Mouse (Mus musculus) regulatory T cell (primary cell): ENCODE data around the gene Tex9.

Experiments
- in situ Hi-C: fragments of 300-600 bp; cut with MboI, MseI; formaldehyde crosslinking; loops from one replicate; pipeline ENCODE4 v1.15.1; 2025; ENCODE audit warnings: high pct_unique_total_duplicates

Gene Tex9

DNA sequence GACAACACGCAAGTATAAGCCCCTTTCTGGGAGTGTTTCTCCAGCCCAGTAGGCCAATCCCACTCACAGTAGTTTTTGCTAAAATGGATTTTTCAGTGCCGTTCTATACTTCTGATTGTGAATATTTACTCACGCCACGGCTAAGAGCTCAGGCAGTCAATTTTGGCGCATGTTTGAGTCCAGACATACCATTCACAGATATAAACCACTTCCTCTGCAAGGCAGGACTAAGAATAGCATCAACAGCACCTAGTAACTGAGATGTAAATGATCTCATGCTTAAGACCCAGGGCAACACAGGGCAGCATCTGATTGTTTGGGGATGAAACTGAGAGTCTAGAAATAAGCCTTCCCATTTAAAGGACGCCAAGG is at the start of gene Tex9:
Tex9 (minus strand) TSS at position 19 of the 372 bp plus-strand sequence.
- in situ Hi-C loops: no loop called here

DNA sequence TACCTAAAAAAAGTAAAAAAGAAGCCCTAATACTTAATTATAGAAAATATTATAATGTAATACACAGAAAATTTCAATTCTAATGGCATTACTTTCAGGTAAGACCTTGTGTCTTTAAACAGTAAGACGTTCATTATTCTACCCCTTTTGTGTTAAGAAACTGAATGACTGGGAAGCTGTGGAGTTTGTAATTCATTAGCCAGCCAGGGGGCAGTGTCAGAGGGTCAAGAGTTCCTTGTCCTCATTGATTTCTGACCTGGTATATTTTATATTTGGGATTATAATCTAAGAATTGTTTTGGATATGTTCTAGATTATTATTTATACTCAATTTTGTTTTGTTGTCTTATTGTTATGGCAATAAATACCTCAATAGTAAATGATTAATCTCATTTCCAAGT is 45.1 kb upstream of the Tex9 start:
- in situ Hi-C loops: no loop called here

DNA sequence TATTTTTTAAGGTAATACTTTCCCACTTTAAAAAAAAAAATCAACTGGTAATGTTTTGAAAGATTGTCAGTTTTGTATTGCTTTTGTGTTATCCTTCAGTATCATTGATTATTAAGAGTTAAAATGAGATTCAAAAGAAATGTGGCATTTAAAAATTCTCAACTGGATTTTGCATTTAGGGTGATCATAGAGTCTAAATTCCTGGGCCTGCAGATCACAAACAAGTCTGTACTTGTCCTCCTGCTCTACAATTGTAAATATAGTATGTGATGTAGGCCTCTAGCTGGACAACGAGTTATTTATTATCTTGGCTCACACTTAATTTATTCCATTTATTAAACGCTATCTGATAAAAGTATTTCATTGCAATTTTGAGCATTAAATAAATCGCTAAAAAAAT is 43.4 kb upstream of the Tex9 start:
- in situ Hi-C loops: no loop called here

DNA sequence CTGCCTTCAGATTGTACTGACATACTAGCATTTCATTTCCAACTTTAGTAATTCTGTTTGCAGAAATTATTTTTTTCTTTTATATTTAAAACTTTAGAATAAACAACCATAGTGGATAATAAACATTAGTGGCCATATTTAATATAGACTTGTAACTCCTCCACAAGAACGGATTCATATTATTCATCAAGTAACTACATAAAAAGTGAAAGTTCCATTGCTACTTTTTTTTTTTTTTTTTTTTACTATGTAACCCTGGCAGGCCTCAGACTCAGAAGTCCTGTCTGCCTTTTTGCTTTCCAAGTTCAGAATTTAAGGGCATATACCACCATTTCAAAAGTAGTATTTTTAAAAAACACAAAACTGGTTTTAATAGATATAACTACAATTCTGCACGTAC is 43.0 kb upstream of the Tex9 start:
- in situ Hi-C loops: no loop called here

DNA sequence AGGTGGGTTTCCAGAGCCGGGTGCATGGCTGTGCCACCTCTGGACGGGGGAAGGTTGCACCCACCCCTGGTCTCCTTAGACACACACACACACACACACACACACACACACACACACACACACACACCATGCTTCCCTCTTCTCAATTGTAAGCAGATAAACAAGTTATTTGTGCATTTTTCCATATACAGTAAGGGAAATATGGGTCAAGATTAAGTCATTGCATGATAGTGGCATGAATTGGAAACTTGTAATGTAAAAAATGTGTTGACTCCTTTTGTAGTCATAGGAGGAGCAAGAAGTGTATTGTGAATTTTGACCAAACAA is 41.0 kb upstream of the Tex9 start:
- in situ Hi-C loops: no loop called here

DNA sequence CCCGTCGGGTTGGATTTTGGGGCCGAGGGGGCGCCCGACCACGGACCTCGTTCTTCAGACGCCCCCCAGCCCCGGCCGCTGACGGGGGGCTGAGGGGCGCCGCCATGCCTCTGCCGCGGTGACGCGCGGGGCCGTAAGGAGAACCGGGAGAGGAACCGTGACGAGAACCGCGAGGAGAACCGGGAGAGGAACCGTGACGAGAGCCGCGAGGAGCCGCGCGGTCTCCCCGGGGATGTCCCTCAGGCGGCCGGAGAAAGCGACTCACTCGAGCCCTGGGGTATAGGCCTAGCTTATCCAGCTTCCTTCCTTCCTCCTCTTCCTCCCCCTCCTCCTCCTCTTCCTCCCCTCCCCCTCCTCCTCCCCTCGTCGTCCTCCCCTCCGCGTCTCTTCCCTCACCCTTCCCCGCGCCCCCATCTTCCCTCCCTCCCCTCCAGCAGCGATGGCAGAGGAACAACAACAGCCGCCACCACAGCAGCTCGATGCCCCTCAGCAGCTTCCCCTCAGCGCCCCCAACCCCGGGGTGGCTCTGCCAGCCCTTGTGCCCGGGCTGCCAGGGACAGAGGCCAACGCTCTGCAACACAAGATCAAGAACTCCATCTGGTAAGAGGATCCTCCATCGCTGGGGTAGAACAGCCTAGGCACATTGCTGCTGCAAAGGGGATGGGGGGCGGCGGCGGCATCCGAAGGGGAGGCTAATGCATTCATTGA is 40.5 kb upstream of the Tex9 start:
- in situ Hi-C loops: no loop called here

DNA sequence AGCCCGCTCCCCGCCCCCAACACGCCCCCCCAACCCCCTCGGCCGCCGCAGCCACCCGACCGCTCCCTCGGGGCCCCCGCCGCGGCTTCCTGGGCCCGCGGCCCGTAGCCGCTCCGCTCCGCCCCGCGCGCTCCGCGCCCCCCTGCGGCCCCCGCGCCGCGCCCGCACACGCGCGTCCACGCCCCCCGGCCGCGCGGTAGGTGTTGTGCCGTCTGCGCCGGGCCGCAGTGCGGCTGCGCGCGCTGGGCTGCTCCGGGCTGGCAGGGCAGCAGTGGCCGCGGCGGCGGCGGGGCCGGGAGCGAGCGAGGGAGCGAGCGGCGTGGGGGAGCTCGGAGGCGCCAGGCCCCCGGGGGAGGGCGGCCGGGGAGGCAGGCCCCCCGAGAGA is 40.0 kb upstream of the Tex9 start, which contains the start of gene Rfx7:
Rfx7 (plus strand) TSS at position 245 of the 385 bp plus-strand sequence.
- in situ Hi-C loops: no loop called here

DNA sequence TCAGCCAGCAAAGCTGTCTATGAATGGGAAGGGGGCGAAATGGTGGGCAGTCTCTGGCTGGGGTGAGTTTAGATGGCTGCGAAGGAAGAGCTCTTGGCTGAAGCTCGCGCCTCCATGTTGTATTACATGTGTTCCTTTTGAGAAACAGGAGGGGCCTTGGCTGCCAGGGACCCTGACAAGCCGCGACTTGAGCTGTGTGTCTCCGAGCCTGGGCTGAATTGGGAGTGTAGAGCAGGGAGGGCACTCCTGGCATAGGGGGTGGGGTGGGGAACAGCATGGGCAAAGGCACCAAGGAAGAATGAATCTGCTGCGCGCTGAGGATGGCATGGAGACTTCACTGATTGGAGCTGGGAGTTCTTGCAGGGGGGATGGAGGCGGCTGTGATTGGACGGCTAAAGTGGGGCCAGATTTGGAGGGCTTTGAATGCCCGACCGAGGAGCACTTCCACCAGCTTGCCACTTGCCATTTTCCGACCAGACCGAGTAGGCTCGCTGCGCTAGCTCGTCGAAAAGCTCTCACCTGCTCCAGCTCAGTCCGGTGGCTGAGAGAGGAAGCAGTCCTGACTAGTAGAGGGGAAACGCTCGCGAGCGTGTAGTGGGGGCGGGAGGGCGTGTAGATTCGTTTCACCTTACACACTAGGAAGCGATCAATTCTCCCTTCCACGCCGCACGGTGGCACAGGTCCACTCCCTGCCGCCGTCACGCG is 39.4 kb upstream of the Tex9 start:
- in situ Hi-C loops: no loop called here

DNA sequence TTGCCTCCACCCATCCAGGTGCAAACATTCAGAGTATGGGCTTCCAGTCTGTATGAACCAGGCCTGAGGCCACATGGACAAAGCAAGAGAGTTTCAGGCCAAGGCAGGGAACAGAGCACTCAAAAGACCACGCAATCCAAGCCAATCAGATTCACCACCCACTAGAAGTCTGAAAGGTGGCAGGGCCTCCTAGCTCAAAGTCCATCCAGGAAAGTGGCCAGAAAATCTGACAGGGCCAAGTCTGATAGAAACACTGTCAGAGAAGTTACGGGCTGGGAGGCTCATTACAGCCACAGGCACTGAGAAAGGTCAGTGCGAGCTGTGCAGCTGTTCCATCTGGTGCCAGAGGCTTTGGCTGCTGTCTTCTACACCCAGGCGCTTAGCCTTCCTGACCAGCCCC is 38.8 kb upstream of the Tex9 start:
- in situ Hi-C loops: no loop called here

DNA sequence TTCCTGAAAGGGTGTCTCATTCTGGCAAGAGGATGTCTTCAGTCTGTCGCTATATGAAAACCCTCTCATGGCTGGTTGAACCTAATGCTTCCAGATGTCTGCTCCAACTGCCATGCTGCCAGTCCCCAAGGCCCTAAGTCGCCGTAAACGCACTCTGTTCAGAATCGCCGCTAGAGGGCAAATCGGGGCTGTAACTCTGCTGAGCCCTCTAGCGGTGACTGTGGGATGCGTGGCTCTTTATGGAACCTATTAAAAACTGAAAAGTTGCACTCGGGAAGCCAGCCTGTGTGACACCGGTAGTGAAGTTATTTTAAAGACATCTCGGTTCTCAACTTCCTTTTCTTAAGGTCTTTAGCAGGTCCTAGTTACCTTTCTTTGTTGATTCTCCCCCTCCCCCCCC is 38.2 kb upstream of the Tex9 start:
- in situ Hi-C loops: no loop called here

DNA sequence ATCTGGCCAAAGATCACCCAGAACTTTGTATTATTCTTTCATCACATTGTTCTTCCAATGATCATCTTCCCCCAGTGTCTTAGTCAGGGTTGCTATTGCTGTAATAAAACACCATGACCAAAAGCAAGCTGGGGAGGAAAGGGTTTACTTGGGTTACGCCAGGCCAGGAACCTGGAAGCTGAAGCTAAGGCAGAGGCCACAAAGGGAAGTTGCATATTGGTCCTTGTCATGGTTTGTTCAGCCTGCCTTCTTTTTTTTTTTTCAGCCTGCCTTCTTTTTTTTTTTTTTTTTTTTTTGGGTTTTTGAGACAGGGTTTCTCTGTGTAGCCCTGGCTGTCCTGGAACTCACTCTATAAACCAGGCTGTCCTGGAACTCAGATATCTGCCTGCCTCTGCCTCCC is 34.1 kb upstream of the Tex9 start:
- in situ Hi-C loops: no loop called here

DNA sequence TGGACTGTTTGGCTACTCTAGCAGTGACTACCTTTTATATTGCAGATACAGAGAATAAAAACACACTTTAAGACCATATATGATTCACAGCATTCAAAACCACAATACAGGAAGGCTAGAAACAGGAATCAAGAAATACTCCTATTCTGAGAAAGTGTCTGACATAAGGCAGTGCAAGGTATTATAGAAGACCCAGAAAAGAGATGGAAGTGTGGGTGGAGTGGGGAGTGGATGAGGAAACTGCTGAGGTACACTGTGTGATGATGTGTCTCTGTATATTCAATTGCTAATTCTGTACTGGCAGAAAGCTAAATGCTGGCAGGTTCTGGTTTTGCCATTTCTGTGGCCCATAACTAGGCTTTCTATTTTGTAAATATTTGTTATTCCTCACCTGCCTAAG is 28.8 kb upstream of the Tex9 start:
- in situ Hi-C loops: no loop called here

DNA sequence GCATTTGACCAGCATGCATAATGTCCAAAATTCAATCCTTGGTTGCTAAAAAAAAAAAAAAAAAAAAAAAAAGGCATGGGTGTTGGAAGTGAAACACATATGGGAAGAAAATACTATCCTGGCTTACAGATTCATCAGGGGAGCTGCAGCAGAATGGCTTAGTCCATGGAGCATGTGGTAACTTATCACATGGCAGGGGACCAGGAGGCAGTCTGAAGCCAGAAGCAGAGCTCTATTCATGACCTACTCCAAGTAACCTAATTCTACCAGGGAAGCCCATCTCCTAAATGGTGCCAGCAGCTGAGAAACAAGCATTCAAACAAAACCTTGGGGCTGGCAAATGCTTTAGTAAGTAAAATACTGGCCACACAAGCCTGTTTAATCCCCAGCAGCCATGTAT is 27.2 kb upstream of the Tex9 start:
- in situ Hi-C loops: no loop called here

DNA sequence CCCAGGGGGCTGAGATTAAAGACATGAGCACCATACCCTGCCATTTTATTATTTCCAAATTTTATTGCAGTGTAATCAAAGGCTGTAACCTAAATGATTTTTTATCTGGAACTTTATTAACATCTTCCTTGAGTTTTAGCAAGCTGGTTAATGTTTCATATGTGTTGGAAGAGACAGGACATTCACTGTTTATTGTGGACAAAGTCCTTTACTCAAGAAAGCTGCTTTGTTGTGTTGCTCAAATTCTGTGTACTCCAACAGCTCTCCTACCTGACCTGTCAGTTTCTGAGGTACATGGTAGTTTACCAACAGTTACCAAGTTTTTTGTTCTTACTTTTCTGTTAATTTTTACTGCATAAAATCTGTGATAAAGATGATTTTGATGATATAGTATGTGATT is 23.4 kb upstream of the Tex9 start:
- in situ Hi-C loops: no loop called here

DNA sequence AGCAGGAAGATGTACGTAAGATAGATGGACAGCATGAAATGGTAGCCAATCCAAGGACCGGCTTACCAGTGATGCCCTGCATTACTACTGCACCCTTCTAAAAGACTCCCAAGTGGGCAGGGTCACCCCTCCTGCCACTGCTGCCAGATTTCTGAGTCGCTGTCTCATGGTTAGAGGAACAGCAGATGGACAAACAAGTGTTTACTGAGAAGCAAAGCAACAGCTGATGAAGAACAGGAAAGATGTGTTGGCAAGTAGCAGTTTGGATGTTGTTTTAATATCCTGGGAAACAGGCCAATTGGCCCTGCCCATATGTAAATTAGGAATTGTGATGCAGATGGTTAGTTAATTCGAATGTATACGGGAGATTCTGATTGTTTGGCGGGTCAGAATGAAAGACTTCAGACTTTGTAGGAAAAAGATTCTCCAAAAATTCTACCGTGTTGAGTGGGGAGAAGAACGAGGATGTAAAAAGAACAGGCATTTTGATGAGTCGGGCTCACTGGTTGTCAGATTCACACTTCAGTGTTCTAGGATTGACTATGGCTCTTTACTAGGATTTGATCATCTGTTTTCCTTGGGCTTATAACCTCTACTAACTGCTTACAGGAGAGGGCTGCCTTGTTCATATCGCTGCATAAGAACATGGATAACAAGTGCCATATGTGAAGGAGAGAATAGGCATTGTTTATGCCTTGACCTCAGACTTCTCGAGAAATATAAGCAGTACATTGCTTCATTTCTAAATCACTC is 20.4 kb upstream of the Tex9 start:
- in situ Hi-C loops: no loop called here

DNA sequence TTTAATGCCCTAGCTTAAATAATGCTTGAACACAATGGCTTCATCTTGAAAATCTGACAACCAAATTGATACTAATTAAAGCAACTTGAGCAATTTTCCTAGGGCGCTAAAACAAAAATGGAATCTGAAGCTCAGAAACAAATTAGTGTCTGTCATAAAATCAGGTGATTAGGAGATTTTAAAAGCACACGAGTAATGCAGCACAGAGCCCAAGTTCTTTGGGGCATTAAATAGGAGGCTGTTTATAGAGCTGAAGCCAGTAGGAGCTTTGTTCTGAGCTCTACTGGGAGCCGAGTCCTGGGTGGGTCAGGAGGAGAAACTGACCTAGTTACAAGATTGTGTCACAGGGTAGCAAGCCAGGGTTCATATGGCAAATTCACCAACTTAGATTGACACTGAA is 5.2 kb upstream of the Tex9 start:
- in situ Hi-C loops: no loop called here

DNA sequence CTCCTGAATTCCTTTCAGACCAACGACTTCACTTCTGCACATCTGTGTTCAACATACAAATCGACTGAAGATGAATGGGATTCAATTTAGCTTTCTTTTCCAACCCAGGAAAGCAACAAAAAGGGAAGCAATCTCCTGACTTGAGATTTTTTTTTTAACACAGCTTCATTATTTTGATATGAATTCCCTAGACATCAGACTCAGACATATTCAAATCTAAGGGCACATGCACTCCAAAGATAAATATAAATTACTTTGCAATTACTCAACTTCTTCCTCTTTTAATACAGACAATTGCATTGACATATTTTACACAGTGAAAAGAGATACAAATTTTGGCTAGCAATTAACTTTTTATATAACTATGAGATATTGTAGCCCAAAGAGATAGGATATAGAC is 4.7 kb upstream of the Tex9 start:
- in situ Hi-C loops: no loop called here

DNA sequence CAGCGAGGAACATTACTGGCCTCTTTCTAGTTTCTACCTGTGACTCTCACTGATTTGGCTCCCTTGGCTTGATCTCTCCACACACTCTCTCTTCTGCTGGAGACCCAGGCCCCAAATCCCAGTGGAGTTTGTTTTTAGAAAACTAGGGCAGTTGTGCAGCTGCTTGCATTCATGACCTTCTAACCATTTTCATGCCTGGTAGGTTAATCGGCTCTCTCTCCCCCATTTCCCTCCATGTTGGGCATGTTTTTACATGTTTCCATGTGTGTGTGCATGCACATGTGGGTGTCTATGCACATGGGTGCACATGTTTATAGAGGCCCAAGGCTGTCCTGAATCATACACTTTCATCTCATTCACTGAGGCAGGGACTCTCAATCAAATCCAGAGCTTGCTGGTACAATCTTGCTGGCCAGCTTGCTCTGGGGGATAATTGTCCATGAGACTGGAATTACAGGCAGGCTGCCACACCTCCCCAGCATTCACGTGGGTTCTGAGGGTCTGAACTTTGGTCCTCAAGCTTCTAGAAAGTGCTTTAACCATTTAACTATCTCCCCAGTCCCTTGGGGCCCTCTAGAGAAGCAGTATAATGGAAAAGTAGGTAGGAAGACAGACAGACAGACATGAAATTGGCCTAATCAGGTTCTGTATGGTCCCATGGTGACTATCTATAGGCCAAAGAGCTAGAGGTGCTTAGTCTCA is 2.1 kb upstream of the Tex9 start:
- in situ Hi-C loops: no loop called here

DNA sequence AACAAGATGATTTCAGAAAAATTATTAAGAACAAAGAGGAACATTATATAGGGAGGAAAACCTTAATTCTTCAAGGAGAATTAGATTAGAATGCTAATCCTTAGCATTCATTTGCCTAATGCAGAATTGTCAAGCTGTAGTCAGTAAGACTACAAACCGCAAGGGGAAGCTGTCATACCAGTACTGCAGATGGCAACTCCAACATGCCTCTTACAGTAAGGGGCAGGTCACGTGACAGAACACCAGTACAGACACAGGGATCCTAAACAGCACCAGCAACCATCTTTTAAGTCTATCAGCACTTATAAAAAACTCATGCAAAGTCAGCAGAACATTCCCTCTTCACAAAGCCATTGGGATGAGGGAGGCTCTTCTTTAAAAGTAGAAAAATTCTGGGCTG is 1.5 kb upstream of the Tex9 start:
- in situ Hi-C loops: no loop called here

DNA sequence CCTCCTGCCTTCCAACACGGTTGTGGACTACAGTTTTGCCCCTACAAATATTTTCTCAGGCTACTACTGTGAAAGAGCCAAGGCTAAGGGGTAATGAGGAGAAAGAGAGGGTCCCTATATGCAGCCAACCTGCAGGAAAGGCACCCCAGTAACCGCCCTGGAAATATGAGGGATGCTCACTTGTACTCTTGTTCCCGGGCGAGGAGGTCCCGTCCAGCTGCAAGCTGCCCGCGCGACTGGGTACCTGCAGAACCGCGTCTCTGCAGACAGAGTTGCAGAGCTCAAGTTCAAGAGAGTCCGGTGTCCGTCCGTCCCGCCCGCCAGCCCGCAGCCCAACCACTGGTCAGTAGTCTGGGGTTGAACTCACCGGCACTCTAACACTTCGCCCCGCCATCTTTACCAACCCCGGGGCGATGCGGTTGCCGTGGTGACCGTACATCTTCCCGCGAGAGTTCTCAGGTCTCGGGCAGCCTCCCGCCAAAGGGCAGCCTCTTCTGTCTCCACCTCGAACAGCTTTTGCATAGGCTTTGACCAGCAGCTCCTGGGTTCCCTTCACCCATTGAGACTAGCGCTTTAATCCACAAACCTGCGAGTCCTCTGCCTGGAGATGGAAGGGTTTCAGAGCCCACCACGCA is 336 bp downstream of the Tex9 start:
- in situ Hi-C loops: no loop called here

DNA sequence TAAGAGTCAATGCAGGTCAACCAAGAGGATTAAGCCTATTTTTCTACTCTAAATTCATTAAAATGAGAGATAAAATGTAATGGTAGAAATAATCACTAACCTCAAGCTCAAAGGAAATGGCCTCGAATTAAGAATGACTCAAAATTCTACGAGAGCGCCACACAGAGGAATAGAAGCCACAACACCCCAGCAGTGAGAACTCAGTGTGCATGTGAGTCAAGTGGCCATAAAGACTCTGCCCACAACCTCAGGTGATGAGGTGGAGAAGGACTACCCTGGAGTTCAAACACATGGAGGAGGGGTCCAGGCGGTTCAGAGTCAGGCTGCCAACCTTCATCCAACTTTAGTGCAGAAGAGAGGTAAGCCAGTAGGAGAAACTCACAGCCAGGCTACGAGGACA is 2.9 kb downstream of the Tex9 start:
- in situ Hi-C loops: no loop called here

DNA sequence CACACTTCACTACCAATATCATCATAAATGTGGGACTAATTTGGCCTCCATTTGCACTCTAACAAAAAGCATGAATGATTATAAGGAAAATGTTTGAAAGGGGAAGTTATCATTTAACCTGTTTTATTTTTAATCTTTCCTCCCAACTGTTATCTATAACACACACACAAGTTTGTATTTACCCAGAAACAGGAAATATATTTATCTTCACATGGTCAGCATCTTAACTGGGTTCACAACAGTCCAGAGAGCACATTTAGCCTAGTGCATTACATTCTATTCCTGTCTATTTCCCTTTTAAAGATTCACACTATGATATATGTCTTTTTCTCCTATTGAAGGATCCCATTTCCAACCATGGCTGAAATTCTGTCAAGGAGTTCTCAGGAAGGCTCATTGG is 3.5 kb downstream of the Tex9 start:
- in situ Hi-C loops: no loop called here
